In genomic region chr15:27381565-27381964, GRCm38 (mm10) we compare ENCODE assay signal across 29 mouse cellular contexts.
DNase-seq lines count a peak whose midpoint lies in the region; ATAC-seq lines count a peak whose summit lies in the region.
"Had no signal": no experiment of that assay in that cellular context is flagged by ENCODE, and none has a peak within 500 bp of the region (broad histone marks: within the 10 kb centered on the region; RNA-seq: fewer than 3 reads in every experiment).

No protein-coding gene starts in this region.

- ATAC-seq in embryonic facial prominence, embryonic 15.5 days (ENCODE audit: insufficient number of reproducible peaks, low FRiP score, low TSS enrichment, low read depth): peak; percentile 77
- ATAC-seq in forebrain, embryonic 14.5 days: no peak
- ATAC-seq: forebrain, embryonic 13.5 days; intestine, embryonic 16.5 days; lung, postnatal 0 days; midbrain, embryonic 16.5 days had no signal

- no peaks in the 10 kb centered on the region for H3K4me1 ChIP-seq in embryonic facial prominence, embryonic 15.5 days
- no peaks in the 10 kb centered on the region for H3K4me1 ChIP-seq in forebrain, embryonic 14.5 days (ENCODE audit: control insufficient read depth, insufficient read depth, low read length)
- H3K4me1 ChIP-seq: forebrain, embryonic 13.5 days; heart, embryonic 10.5 days; heart, embryonic 15.5 days; hindbrain, embryonic 13.5 days; limb, embryonic 15.5 days; liver, embryonic 13.5 days; neural tube, embryonic 12.5 days had no signal

- H3K36me3 ChIP-seq in embryonic facial prominence, embryonic 15.5 days: no peaks in the 10 kb centered on the region
- no peaks in the 10 kb centered on the region for H3K36me3 ChIP-seq in forebrain, embryonic 14.5 days (ENCODE audit: control insufficient read depth, insufficient read depth, low read length)
- H3K36me3 ChIP-seq: heart, embryonic 10.5 days; heart, embryonic 15.5 days; hindbrain, embryonic 13.5 days; limb, embryonic 15.5 days; liver, embryonic 13.5 days; neural tube, embryonic 12.5 days had no signal

- 35% methylated on average over 2 of the region's 2 CpGs for WGBS in embryonic facial prominence, embryonic 15.5 days
- WGBS in forebrain, embryonic 14.5 days: 84% methylated on average over 2 of the region's 2 CpGs

- no peak overlapping the region for H3K9ac ChIP-seq in embryonic facial prominence, embryonic 15.5 days
- H3K9ac ChIP-seq in forebrain, embryonic 14.5 days (ENCODE audit: low read length): no peak overlapping the region
- H3K9ac ChIP-seq: forebrain, embryonic 13.5 days; heart, embryonic 15.5 days; hindbrain, embryonic 13.5 days; limb, embryonic 15.5 days; liver, embryonic 13.5 days; neural tube, embryonic 12.5 days had no signal

- no peaks in the 10 kb centered on the region for H3K27me3 ChIP-seq in embryonic facial prominence, embryonic 15.5 days
- H3K27me3 ChIP-seq in forebrain, embryonic 14.5 days (replicated peaks; ENCODE audit: control insufficient read depth, insufficient read depth, low read length): no peaks in the 10 kb centered on the region
- H3K27me3 ChIP-seq: forebrain, embryonic 13.5 days; heart, embryonic 15.5 days; hindbrain, embryonic 13.5 days; limb, embryonic 15.5 days; liver, embryonic 13.5 days; neural tube, embryonic 12.5 days had no signal

- no peak overlapping the region for H3K4me2 ChIP-seq in embryonic facial prominence, embryonic 15.5 days (replicated peaks)
- no peak overlapping the region for H3K4me2 ChIP-seq in forebrain, embryonic 14.5 days (ENCODE audit: low read length)
- H3K4me2 ChIP-seq: forebrain, embryonic 13.5 days; heart, embryonic 15.5 days; hindbrain, embryonic 13.5 days; limb, embryonic 15.5 days; liver, embryonic 13.5 days; neural tube, embryonic 12.5 days had no signal

- no peak overlapping the region for H3K27ac ChIP-seq in embryonic facial prominence, embryonic 15.5 days (replicated peaks)
- no peak overlapping the region for H3K27ac ChIP-seq in forebrain, embryonic 14.5 days (ENCODE audit: low read depth, low read length)
- H3K27ac ChIP-seq: forebrain, embryonic 13.5 days; heart, embryonic 10.5 days; heart, embryonic 15.5 days; hindbrain, embryonic 13.5 days; limb, embryonic 15.5 days; liver, embryonic 13.5 days; neural tube, embryonic 12.5 days had no signal

- no peak overlapping the region for H3K4me3 ChIP-seq in embryonic facial prominence, embryonic 15.5 days (replicated peaks)
- no peak overlapping the region for H3K4me3 ChIP-seq in forebrain, embryonic 14.5 days (ENCODE audit: low read depth, low read length)
- H3K4me3 ChIP-seq: forebrain, embryonic 13.5 days; heart, embryonic 10.5 days; heart, embryonic 15.5 days; hindbrain, embryonic 13.5 days; limb, embryonic 15.5 days; liver, embryonic 13.5 days; neural tube, embryonic 12.5 days had no signal

- H3K9me3 ChIP-seq in embryonic facial prominence, embryonic 15.5 days (replicated peaks): no peaks in the 10 kb centered on the region
- H3K9me3 ChIP-seq in forebrain, embryonic 14.5 days (replicated peaks; ENCODE audit: control insufficient read depth, low read length): no peaks in the 10 kb centered on the region
- H3K9me3 ChIP-seq: forebrain, embryonic 13.5 days; heart, embryonic 10.5 days; heart, embryonic 15.5 days; hindbrain, embryonic 13.5 days; limb, embryonic 15.5 days; liver, embryonic 13.5 days; neural tube, embryonic 12.5 days had no signal

- DNase-seq in 3T3-L1 (ENCODE audit: low read depth, low spot score): peak; percentile 97
- peak; percentile 86 for DNase-seq in Muller cell, postnatal 12 days (ENCODE audit: inconsistent ontology term)
- peak; percentile 21 for DNase-seq in embryo, embryonic 11 days
- DNase-seq in forebrain, embryonic 14.5 days (ENCODE audit: low spot score): no peak
- DNase-seq in T-cell, adult 2 months (ENCODE audit: low spot score): no peak
- no peak for DNase-seq in cerebellum, adult 9-10 months
- DNase-seq in lung, postnatal 36 days: no peak
- DNase-seq: adrenal gland, adult 8-10 months; cerebellum, adult 2 months; cerebellum, postnatal 25 days; gastrocnemius, postnatal 25 days; heart, adult 11 months; heart, postnatal 36 days; kidney, postnatal 25 days; liver, embryonic 13.5 days; lung, adult 18-20 months; right cerebral cortex, adult 18-20 months; spleen, adult 18-20 months; thymus, postnatal 14 days had no signal

Comparison
In these comparisons a context has a peak if more than half of its experiments do, and no peak if none do; other contexts are left out.
1. DNase-seq: peak in 3T3-L1 (single experiment), Muller cell, postnatal 12 days (single experiment) and embryo, embryonic 11 days (single experiment); none in forebrain, embryonic 14.5 days (single experiment), T-cell, adult 2 months (single experiment), cerebellum, adult 9-10 months (single experiment) and lung, postnatal 36 days (single experiment).